8 mouse cellular contexts compared by ENCODE assay signal in genomic region chr13:31811542-31812021, GRCm38 (mm10). TPM values are rescaled to one million over a fixed set of nuclear protein-coding genes. Genes with fewer than 3 reads are reported as not detected.
DNase-seq lines count a peak whose midpoint lies in the region; ATAC-seq and TF ChIP-seq lines count a peak whose summit lies in the region.

No protein-coding gene starts in this region.

- TF ChIP-seq CTCF in lung, postnatal 0 days (IDR thresholded peaks at IDR 0.05) = no peak
- TF ChIP-seq CTCF in stomach, postnatal 0 days (IDR thresholded peaks at IDR 0.05; ENCODE audit: low read depth) = no peak

- TF ChIP-seq POLR2A in limb, embryonic 14.5 days (IDR thresholded peaks at IDR 0.05; ENCODE audit: borderline replicate concordance, extremely low read depth, insufficient read depth, insufficient read length) = no peak

- no peak overlapping the region for H3K27ac ChIP-seq in lung, postnatal 0 days (ENCODE audit: low read length)
- peak overlapping the region; percentile 56 for H3K27ac ChIP-seq in forebrain, embryonic 12.5 days
- peak overlapping the region; percentile 85 for H3K27ac ChIP-seq in limb, embryonic 14.5 days (replicated peaks; ENCODE audit: low read depth, low read length)
- H3K27ac ChIP-seq in stomach, postnatal 0 days (replicated peaks) = no peak overlapping the region

- DNase-seq in lung, postnatal 0 days (ENCODE audit: low spot score) = no peak
- DNase-seq in lung, postnatal 4 days = no peak
- no peak for DNase-seq in limb, embryonic 14.5 days (ENCODE audit: low spot score)
- no peak for DNase-seq in stomach, postnatal 0 days (ENCODE audit: low spot score)
- DNase-seq in urinary bladder, adult 2 months (ENCODE audit: low spot score) = no peak
- no peak for DNase-seq in left cerebral cortex, postnatal 4 days
- no peak for DNase-seq in cerebellum, postnatal 10 days

- peaks cover 78% of the 10 kb centered on the region for H3K27me3 ChIP-seq in lung, postnatal 0 days (replicated peaks; ENCODE audit: insufficient read depth, low read length)
- peaks cover 89% of the 10 kb centered on the region for H3K27me3 ChIP-seq in forebrain, embryonic 12.5 days
- peaks cover 42% of the 10 kb centered on the region for H3K27me3 ChIP-seq in limb, embryonic 14.5 days (ENCODE audit: control insufficient read depth, insufficient read depth, low read length)
- H3K27me3 ChIP-seq in stomach, postnatal 0 days (ENCODE audit: control insufficient read depth, insufficient read depth, low read length) = peaks cover 5% of the 10 kb centered on the region; the same call in 1 of the 2 replicates

- H3K9me3 ChIP-seq in lung, postnatal 0 days (ENCODE audit: low read length) = no peaks in the 10 kb centered on the region
- no peaks in the 10 kb centered on the region for H3K9me3 ChIP-seq in forebrain, embryonic 12.5 days
- no peaks in the 10 kb centered on the region for H3K9me3 ChIP-seq in limb, embryonic 14.5 days (ENCODE audit: control insufficient read depth, low read length)
- no peaks in the 10 kb centered on the region for H3K9me3 ChIP-seq in stomach, postnatal 0 days (ENCODE audit: control insufficient read depth, low read length)

- no peaks in the 10 kb centered on the region for H3K36me3 ChIP-seq in lung, postnatal 0 days (ENCODE audit: insufficient read depth, low read length)
- H3K36me3 ChIP-seq in forebrain, embryonic 12.5 days (replicated peaks) = no peaks in the 10 kb centered on the region
- peaks cover 29% of the 10 kb centered on the region for H3K36me3 ChIP-seq in limb, embryonic 14.5 days (ENCODE audit: control insufficient read depth, insufficient read depth, low read length)
- no peaks in the 10 kb centered on the region for H3K36me3 ChIP-seq in stomach, postnatal 0 days (ENCODE audit: control insufficient read depth, insufficient read depth, low read length)

- intact Hi-C loops in left cerebral cortex, postnatal 4 days (cut with DNase I) = no loop called here

- no peak for ATAC-seq in lung, postnatal 0 days
- ATAC-seq in forebrain, embryonic 12.5 days (ENCODE audit: low FRiP score) = peak; percentile 27; the same call in 1 of the 2 replicates
- ATAC-seq in limb, embryonic 14.5 days (ENCODE audit: low FRiP score, low read depth) = no peak
- no peak for ATAC-seq in stomach, postnatal 0 days (ENCODE audit: low FRiP score, low TSS enrichment)

- WGBS in lung, postnatal 0 days = 41% methylated on average over 25 of the region's 44 CpGs
- 2% methylated on average over 44 of the region's 44 CpGs for WGBS in forebrain, embryonic 12.5 days
- 16% methylated on average over 41 of the region's 44 CpGs for WGBS in limb, embryonic 14.5 days
- WGBS in stomach, postnatal 0 days = 34% methylated on average over 43 of the region's 44 CpGs

- H3K4me2 ChIP-seq in lung, postnatal 0 days (replicated peaks; ENCODE audit: low read depth, low read length) = peak overlapping the region; percentile 48
- peak overlapping the region; percentile 47 for H3K4me2 ChIP-seq in forebrain, embryonic 12.5 days
- H3K4me2 ChIP-seq in limb, embryonic 14.5 days (replicated peaks; ENCODE audit: low read depth, low read length, severe bottlenecking) = peak overlapping the region; percentile 74
- peak overlapping the region; percentile 54 for H3K4me2 ChIP-seq in stomach, postnatal 0 days (replicated peaks; ENCODE audit: low read depth)

- no peak overlapping the region for H3K9ac ChIP-seq in lung, postnatal 0 days (replicated peaks; ENCODE audit: low read depth)
- peak overlapping the region; percentile 48 for H3K9ac ChIP-seq in forebrain, embryonic 12.5 days
- H3K9ac ChIP-seq in limb, embryonic 14.5 days (ENCODE audit: low read depth, low read length, severe bottlenecking) = peak overlapping the region; percentile 80
- no peak overlapping the region for H3K9ac ChIP-seq in stomach, postnatal 0 days (ENCODE audit: low read length)

- TF ChIP-seq EP300 in lung, postnatal 0 days (IDR thresholded peaks at IDR 0.05) = no peak
- no peak for TF ChIP-seq EP300 in stomach, postnatal 0 days (optimal IDR thresholded peaks at IDR 0.05)

- H3K4me3 ChIP-seq in lung, postnatal 0 days (ENCODE audit: low read depth, low read length) = peak overlapping the region; percentile 30
- H3K4me3 ChIP-seq in forebrain, embryonic 12.5 days (replicated peaks) = peak overlapping the region; percentile 36
- peak overlapping the region; percentile 69 for H3K4me3 ChIP-seq in limb, embryonic 14.5 days (replicated peaks; ENCODE audit: low read length)
- H3K4me3 ChIP-seq in stomach, postnatal 0 days (ENCODE audit: low read depth, low read length) = peak overlapping the region; percentile 38

- H3K4me1 ChIP-seq in lung, postnatal 0 days (ENCODE audit: insufficient read depth, low read depth, low read length) = peaks cover 6% of the 10 kb centered on the region
- H3K4me1 ChIP-seq in forebrain, embryonic 12.5 days = peaks cover 28% of the 10 kb centered on the region
- H3K4me1 ChIP-seq in limb, embryonic 14.5 days (ENCODE audit: control insufficient read depth, insufficient read depth, low read length) = peaks cover 11% of the 10 kb centered on the region
- 0 out of 2 replicates have a peak, but pooled peaks cover 2% of the 10 kb centered on the region for H3K4me1 ChIP-seq in stomach, postnatal 0 days (replicated peaks; ENCODE audit: control insufficient read depth, insufficient read depth)

RNA-seq across cellular contexts. Expression of gene Foxc1, which starts 5.1 kb away (rescaled TPM):
- polyA plus RNA-seq in lung, postnatal 0 days (2015; fragmentation: Nextera tagmentation; extraction: Ambion mirVana) = 0.37 and 0.43 TPM in 2 replicates
- 2.7 and 5.0 TPM in 2 replicates for polyA plus RNA-seq in forebrain, embryonic 12.5 days (2016; fragmentation: Nextera tagmentation; extraction: Ambion mirVana)
- polyA plus RNA-seq in limb, embryonic 14.5 days (2012; rRNA removed) = 15.1 and 23.1 TPM in 2 replicates
- 8.5 and 10.3 TPM in 2 replicates for polyA plus RNA-seq in limb, embryonic 14.5 days (2014; fragmentation: Nextera tagmentation; extraction: Ambion mirVana)
- 0.13 and 0.15 TPM in 2 replicates for polyA plus RNA-seq in stomach, postnatal 0 days (2015; fragmentation: Nextera tagmentation; extraction: Ambion mirVana)
- polyA plus RNA-seq in urinary bladder, adult 2 months (2012; rRNA removed) = 4.1 and 5.8 TPM in 2 replicates
- 1 to 10 TPM; 8.5 TPM for total RNA-seq in left cerebral cortex, postnatal 4 days (2021)

Comparison
In these comparisons a context has a peak if more than half of its experiments do, and no peak if none do; other contexts are left out.
1. H3K27ac ChIP-seq: peak in forebrain, embryonic 12.5 days (single experiment) and limb, embryonic 14.5 days (single experiment); none in lung, postnatal 0 days (single experiment) and stomach, postnatal 0 days (single experiment).
2. H3K9ac ChIP-seq: peak in forebrain, embryonic 12.5 days (single experiment) and limb, embryonic 14.5 days (single experiment); none in lung, postnatal 0 days (single experiment) and stomach, postnatal 0 days (single experiment).
3. Peak in every context shown above with its lines, with median percentiles within 50 percentile points of each other: H3K4me2 ChIP-seq and H3K4me3 ChIP-seq.